Mouse (Mus musculus) MEL (cell line): ENCODE measurements around the gene Ell2. TPM values are rescaled to one million over a fixed set of nuclear protein-coding genes. Genes with fewer than 3 reads are reported as not detected.

Experiments
- DNase-seq: peaks from one replicate; pipeline ENCODE4 v3.0.0; 2011; ENCODE audit warnings: low read depth, low spot score
- H3K27ac ChIP-seq: 2 replicates; pipeline ENCODE4 v1.5.1; 2012; ENCODE audit warnings: low read depth, mild to moderate bottlenecking, control low read depth, low read length, moderate library complexity; ENCODE audit not compliant: control insufficient read depth
- H3K27me3 ChIP-seq, 2 experiments: fragments of 150-350 bp in 1 of 2; sonication (generic) in 1 of 2; 2 replicates each; pipeline ENCODE4 v1.6.1; 2012; ENCODE audit warnings: low read length in 2 of 2, mild to moderate bottlenecking in 2 of 2, improper control_type of control experiment in 1 of 2, moderate library complexity in 1 of 2; ENCODE audit not compliant: insufficient read depth in 2 of 2, control insufficient read depth in 1 of 2
- H3K36me3 ChIP-seq, 2 experiments: 2 replicates each; pipeline ENCODE4 v1.6.1; 2012 to 2014; ENCODE audit warnings: low read length in 2 of 2, improper control_type of control experiment in 1 of 2, inconsistent platforms in 1 of 2, mild to moderate bottlenecking in 1 of 2; ENCODE audit not compliant: insufficient read depth in 2 of 2, control insufficient read depth in 1 of 2
- H3K4me1 ChIP-seq, 2 experiments: fragments of 150-350 bp in 1 of 2; sonication (generic) in 1 of 2; 2 replicates each; pipeline ENCODE4 v1.6.1; 2012; ENCODE audit warnings: low read length in 2 of 2, improper control_type of control experiment in 1 of 2, mild to moderate bottlenecking in 1 of 2; ENCODE audit not compliant: insufficient read depth in 2 of 2, control insufficient read depth in 1 of 2
- H3K4me3 ChIP-seq, 2 experiments: fragments of 150-350 bp in 1 of 2; sonication (generic) in 1 of 2; 2 replicates each; pipeline ENCODE4 v1.5.1; 2012; ENCODE audit warnings: low read depth in 2 of 2, low read length in 2 of 2, mild to moderate bottlenecking in 2 of 2, moderate library complexity in 2 of 2, control low read depth in 1 of 2, improper control_type of control experiment in 1 of 2; ENCODE audit not compliant: control insufficient read depth in 1 of 2, insufficient read depth in 1 of 2
- H3K79me2 ChIP-seq: 2 replicates; pipeline ENCODE4 v1.6.1; 2012; ENCODE audit warnings: mild to moderate bottlenecking, low read length, moderate library complexity; ENCODE audit not compliant: control insufficient read depth, poor library complexity, insufficient read depth
- H3K9ac ChIP-seq: 2 replicates; pipeline ENCODE4 v1.6.1; 2012; ENCODE audit warnings: low read depth, mild to moderate bottlenecking, control low read depth, low read length, moderate library complexity; ENCODE audit not compliant: control insufficient read depth, poor library complexity, severe bottlenecking
- H3K9me3 ChIP-seq: fragments of 150-350 bp; sonication (generic); replicated peaks from 2 replicates; pipeline ENCODE4 v1.6.1; 2012; ENCODE audit warnings: mild to moderate bottlenecking, low read length, improper control_type of control experiment, moderate library complexity; ENCODE audit not compliant: insufficient read depth
- CTCF ChIP-seq, 3 experiments: IDR thresholded peaks in 2 of 3; conservative IDR thresholded peaks in 1 of 3; 2 replicates each; pipeline ENCODE4 v1.5.1; 2011 to 2012; ENCODE audit warnings: low read length in 3 of 3, low read depth in 2 of 3, mild to moderate bottlenecking in 2 of 3, improper control_type of control experiment in 1 of 3, inconsistent platforms in 1 of 3, mixed read lengths in 1 of 3, moderate library complexity in 1 of 3; ENCODE audit not compliant: control insufficient read depth in 1 of 3, insufficient read depth in 1 of 3, poor library complexity in 1 of 3, severe bottlenecking in 1 of 3
- ELF1 ChIP-seq: IDR thresholded peaks from 2 replicates; pipeline ENCODE4 v1.6.1; 2014; ENCODE audit warnings: low read depth, mild to moderate bottlenecking, inconsistent platforms, low read length, improper control_type of control experiment, moderate library complexity
- GABPA ChIP-seq: IDR thresholded peaks from 2 replicates; pipeline ENCODE4 v1.6.1; 2012; ENCODE audit warnings: low read depth, mild to moderate bottlenecking, inconsistent platforms, low read length, improper control_type of control experiment, moderate library complexity
- JUND ChIP-seq: IDR thresholded peaks from 2 replicates; pipeline ENCODE4 v1.6.1; 2011; ENCODE audit warnings: low read depth, mild to moderate bottlenecking, improper control_type of control experiment, low read length
- KAT2A ChIP-seq: conservative IDR thresholded peaks from 2 replicates; pipeline ENCODE4 v1.6.1; 2012; ENCODE audit warnings: low read depth, low read length, improper control_type of control experiment, inconsistent platforms
- MAFK ChIP-seq: IDR thresholded peaks from 2 replicates; pipeline ENCODE4 v1.6.1; 2011; ENCODE audit warnings: low read depth, mild to moderate bottlenecking, low read length, improper control_type of control experiment, borderline replicate concordance
- NELFE ChIP-seq: IDR thresholded peaks from 2 replicates; pipeline ENCODE4 v1.6.1; 2011; ENCODE audit warnings: low read depth, low read length, improper control_type of control experiment
- POLR2A ChIP-seq, 2 experiments: IDR thresholded peaks; 2 replicates each; pipeline ENCODE4 v1.6.1; 2011 to 2012; ENCODE audit warnings: low read length in 2 of 2, mild to moderate bottlenecking in 2 of 2, control low read depth in 1 of 2, improper control_type of control experiment in 1 of 2, low read depth in 1 of 2, moderate library complexity in 1 of 2; ENCODE audit not compliant: control insufficient read depth in 1 of 2, insufficient read depth in 1 of 2, poor library complexity in 1 of 2
- RAD21 ChIP-seq: IDR thresholded peaks from 2 replicates; pipeline ENCODE4 v1.6.1; 2011; ENCODE audit warnings: mild to moderate bottlenecking, low read depth, low read length, improper control_type of control experiment
- SMC3 ChIP-seq: IDR thresholded peaks from 2 replicates; pipeline ENCODE4 v1.6.1; 2011; ENCODE audit warnings: low read depth, low read length, improper control_type of control experiment
- TAL1 ChIP-seq: IDR thresholded peaks from 2 replicates; pipeline ENCODE4 v1.6.1; 2012; ENCODE audit warnings: mild to moderate bottlenecking, inconsistent platforms, low read length, moderate library complexity, mixed read lengths
- TBP ChIP-seq: IDR thresholded peaks from 2 replicates; pipeline ENCODE4 v1.8.0; 2011; ENCODE audit warnings: low read depth, low read length, improper control_type of control experiment
- UBTF ChIP-seq: IDR thresholded peaks from 2 replicates; pipeline ENCODE4 v1.6.1; 2012; ENCODE audit warnings: low read depth, mild to moderate bottlenecking, inconsistent platforms, low read length, improper control_type of control experiment, moderate library complexity, borderline replicate concordance; ENCODE audit not compliant: insufficient read depth
- USF1 ChIP-seq: IDR thresholded peaks from 2 replicates; pipeline ENCODE4 v1.6.1; 2014; ENCODE audit warnings: low read depth, mild to moderate bottlenecking, inconsistent platforms, low read length, improper control_type of control experiment, moderate library complexity
- ZKSCAN1 ChIP-seq: IDR thresholded peaks from 2 replicates; pipeline ENCODE4 v1.6.1; 2012; ENCODE audit warnings: low read depth, mild to moderate bottlenecking, inconsistent platforms, low read length, improper control_type of control experiment, moderate library complexity
- ZMIZ1 ChIP-seq: IDR thresholded peaks from 2 replicates; pipeline ENCODE4 v1.6.1; 2012; ENCODE audit warnings: low read depth, mild to moderate bottlenecking, inconsistent platforms, low read length, improper control_type of control experiment, moderate library complexity
- ZNF384 ChIP-seq: IDR thresholded peaks from 2 replicates; pipeline ENCODE4 v1.6.1; 2012; ENCODE audit warnings: low read depth, mild to moderate bottlenecking, inconsistent platforms, low read length, improper control_type of control experiment
- polyA plus RNA-seq, 2 experiments: library from polyadenylated mRNA; stranded (reverse) in 1 of 2; unstranded in 1 of 2; fragments of >175 nt in 1 of 2; fragments of >200 nt in 1 of 2; gene quantifications; 2 replicates each; pipeline versions ENCODE4 v1.2.1 to v1.2.4; 2012; ENCODE audit warnings: low replicate concordance in 2 of 2, low read depth in 1 of 2; ENCODE audit not compliant: insufficient read length in 2 of 2, insufficient read depth in 1 of 2, missing spikeins in 1 of 2
- total RNA-seq: library from RNA; depleted of rRNA; stranded (reverse); fragments of 300-350 nt; gene quantifications from 2 replicates; pipeline ENCODE4 v1.2.3, GENCODE M21; 2012

The Ell2 gene
- total and polyA plus RNA-seq, 3 experiments: 25.0 to 77.1 (median 52.5) TPM

DNA sequence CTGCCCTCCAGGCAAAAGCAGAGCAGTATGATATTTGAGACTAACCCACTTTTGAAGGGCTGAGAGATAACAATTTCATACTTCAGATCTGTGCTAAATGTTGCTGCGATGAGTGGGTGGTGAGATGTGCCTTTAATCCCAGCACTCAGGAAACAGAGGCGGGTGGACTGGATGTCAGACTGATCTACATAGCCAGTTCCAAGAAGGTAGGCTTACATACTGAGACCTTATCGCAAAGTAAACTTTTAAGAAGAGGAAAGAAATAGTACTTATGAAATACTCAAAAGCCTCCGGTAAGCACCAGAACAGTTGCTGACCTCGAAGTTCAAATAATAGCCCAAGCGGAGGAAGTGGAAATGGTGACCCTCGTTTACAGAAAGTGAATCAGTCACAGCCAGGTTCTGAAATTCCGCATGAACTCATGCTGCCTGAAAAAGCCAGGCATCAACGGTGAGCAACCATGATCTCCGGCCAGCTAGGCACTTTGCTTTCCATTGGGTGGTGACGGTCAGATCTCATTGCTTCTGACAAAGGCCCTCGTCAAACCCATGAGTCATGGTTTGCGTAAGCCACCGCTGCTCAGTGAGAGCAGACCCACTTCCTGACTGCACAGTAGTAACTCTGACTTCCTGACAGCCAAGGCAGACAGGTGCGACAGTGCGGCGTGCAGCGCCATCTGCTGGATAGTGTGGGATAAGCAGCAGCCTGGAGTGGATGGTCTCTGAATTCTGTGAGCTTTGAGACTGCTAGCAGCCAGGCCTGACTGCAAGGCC, 91.0 kb downstream of the Ell2 start (continued):
- no peak for TF ChIP-seq ZKSCAN1
- TF ChIP-seq SMC3: peak; percentile 100
- TF ChIP-seq ZNF384: peak; percentile 57; the same call in 1 of the 2 replicates
- TF ChIP-seq POLR2A (IDR thresholded peaks at IDR 0.05; ENCODE audit: control insufficient read depth in 1 of 2, insufficient read depth in 1 of 2, low read depth in 1 of 2, low read length in 2 of 2, poor library complexity in 1 of 2): peak in 1 of 2 experiments; percentile 70; a peak in 2 of 4 replicates
- TF ChIP-seq ELF1: peak; percentile 95
- peak; percentile 51; the same call in 1 of the 2 replicates for TF ChIP-seq MAFK
- no peak; the same call in none of the 2 replicates for TF ChIP-seq RAD21
- TF ChIP-seq TAL1: no peak
- TF ChIP-seq TBP: peak; percentile 61
- 0 out of 2 replicates have a peak, but pooled peaks have one; percentile 24 for TF ChIP-seq UBTF

DNA sequence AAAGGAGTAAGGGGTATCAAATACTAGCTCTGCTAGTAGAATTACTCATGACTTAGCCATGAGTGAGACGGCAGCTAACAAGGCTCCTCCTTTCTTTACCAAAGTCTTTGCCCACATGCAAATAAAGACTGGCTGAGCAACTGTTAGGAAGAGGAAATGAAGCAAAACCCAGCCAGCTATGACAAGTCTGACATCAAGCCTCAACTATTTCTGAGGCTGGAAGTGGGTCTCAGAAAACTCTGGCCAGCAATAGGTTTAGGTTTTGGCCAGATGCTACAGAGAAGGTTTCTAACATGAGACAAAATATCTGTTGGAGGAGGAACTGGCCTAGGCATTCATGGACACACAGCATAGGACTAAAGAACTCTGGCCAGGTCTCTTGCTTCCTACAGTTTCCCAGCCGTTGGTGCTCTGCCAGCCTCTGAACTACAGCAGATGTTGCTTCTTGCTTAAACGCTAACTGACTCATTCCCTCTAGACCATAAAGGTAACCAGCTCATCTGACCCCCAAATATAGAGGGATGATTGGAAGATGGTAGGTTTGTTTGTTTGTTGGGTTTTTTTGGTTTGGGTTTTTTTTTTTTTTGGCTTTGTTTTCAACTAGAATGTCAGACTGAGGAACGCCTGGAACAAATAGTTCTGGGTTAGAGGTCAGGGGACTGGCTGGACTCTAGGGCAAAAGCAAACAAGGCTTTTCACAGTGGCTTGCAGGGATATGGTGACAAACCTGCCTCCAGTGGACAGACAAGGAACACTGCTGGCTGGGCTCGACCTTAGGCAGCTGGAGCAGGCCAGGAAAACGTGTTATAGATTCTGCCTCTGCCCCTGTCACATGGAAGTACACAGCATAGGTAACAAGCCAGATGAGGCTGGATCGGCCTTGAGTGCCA, 92.1 kb downstream of the Ell2 start:
- H3K79me2 ChIP-seq: no peaks in the 10 kb centered on the region
- H3K27ac ChIP-seq: no peak overlapping the region; the same call in 1 of the 2 replicates
- H3K4me3 ChIP-seq: no peak overlapping the region
- peaks cover 0 to 10% of the 10 kb centered on the region in 2 experiments; a peak in 2 of 4 replicates for H3K4me1 ChIP-seq
- no peaks in the 10 kb centered on the region for H3K9me3 ChIP-seq
- no peaks in the 10 kb centered on the region for H3K27me3 ChIP-seq
- no peak for TF ChIP-seq JUND
- TF ChIP-seq CTCF (IDR thresholded peaks at IDR 0.05 in 2 of 3, conservative IDR thresholded peaks at IDR 0.05 in 1 of 3; ENCODE audit: control insufficient read depth in 1 of 3, insufficient read depth in 1 of 3, low read depth in 2 of 3, low read length in 3 of 3, poor library complexity in 1 of 3, severe bottlenecking in 1 of 3): peak in 2 of 3 experiments; percentile 4 to 5; a peak in 1 of 6 replicates
- no peak for TF ChIP-seq KAT2A
- DNase-seq: no peak
- no peaks in the 10 kb centered on the region for H3K36me3 ChIP-seq
- no peak overlapping the region for H3K9ac ChIP-seq

DNA sequence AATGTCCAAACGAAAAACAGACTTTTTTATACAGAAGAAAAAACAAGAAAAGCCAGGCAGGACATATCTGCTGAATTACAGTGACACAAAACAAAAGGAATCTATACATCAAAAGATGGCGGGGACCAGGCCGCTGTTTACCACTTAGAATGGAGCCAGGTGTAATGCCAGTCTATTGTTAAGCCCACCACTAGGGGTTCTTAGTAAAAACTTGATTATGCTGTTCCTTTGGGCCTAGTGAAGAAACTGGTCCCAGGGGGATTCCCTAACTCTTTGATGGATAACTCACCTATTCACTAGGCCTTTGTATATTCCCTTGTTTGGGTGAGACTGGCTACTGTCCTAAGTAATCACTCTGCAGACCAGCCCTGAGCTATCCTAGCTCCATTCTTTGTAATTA, 92.9 kb downstream of the Ell2 start:
- H3K27me3 ChIP-seq: no peaks in the 10 kb centered on the region
- H3K79me2 ChIP-seq: no peaks in the 10 kb centered on the region
- no peak overlapping the region for H3K9ac ChIP-seq
- H3K4me1 ChIP-seq: peaks cover 0 to 4% of the 10 kb centered on the region in 2 experiments; a peak in 2 of 4 replicates
- no peak overlapping the region for H3K4me3 ChIP-seq
- H3K27ac ChIP-seq: no peak overlapping the region
- H3K9me3 ChIP-seq: no peaks in the 10 kb centered on the region
- TF ChIP-seq NELFE (no peak), USF1 (no peak), ZMIZ1 (no peak), GABPA (no peak), ZKSCAN1 (no peak)
- no peak for DNase-seq
- H3K36me3 ChIP-seq: no peaks in the 10 kb centered on the region
